Mouse (Mus musculus): ENCODE data around the gene Dgke.
"Not testable (repeated sequence)": the region's sequence is repeated elsewhere in the genome, so short reads cannot be mapped to it uniquely, and the experiment has no call there.

The Dgke gene

GRCm38 (mm10) chr11:89000527-89000819 is 66.2 kb downstream of the Dgke start:
- no peak for DNase-seq

DNA sequence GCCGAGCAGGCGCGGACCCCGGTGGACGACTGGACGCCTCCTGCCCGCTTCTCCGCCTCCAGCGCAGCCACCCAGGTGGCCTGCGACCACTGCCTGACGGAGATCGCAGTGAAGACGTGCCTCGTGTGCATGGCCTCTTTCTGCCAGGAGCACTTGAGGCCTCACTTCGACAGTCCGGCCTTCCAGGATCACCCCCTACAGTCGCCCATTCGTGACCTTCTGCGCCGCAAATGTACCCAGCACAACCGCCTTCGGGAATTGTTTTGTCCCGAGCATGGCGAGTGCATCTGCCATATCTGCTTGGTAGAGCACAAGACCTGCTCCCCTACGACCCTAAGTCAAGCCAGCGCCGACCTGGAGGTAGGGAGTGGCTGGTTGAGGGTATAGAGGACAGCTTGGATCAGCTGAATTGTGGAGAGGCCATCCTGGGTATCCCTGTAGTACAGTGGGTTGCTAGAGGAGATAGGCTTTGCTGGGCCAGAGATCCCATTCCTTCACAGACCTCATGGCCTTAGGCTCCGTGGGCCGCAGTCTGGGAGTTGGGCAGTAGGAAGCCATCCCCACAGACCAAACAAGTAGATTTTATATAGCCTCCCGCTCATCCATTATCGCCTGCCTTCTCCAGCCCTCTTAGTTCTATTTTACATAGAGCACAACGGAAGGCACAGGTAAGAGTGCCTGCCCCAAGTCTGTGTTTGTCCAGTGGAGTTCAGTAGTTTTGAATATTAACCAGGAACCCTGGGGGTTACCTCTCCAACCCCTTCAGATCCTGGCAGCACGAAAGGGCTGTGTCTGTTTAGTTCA is 66.7 kb downstream of the Dgke start:
- no peak for DNase-seq

- peak; percentile 90 to 94 for DNase-seq
These were observed 67.5 kb downstream of the Dgke start, which contains the start of gene Trim25 for GRCm38 (mm10) chr11:88998974-88999722. Trim25 (plus strand) TSS chr11:88999376.

DNA sequence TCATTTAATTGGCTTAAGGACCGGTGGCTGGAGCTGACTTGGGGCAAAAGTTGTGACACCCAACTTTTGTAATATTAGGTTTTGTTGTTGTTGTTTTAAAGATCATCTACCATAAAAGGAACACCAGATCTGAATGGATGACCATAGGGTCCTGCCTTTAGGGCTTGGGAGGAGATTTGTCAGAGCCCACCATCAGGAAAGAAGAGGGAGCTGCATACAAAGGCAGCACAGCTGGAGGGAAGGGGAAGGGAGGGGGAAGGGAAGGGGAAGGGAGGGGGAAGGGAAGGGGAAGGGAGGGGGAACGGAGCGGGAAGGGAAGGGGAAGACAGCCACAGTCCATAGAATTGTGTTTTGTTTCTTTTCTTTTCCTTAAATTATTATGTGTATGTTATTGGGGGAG is 68.2 kb downstream of the Dgke start:
- DNase-seq: no peak

GRCm38 (mm10) chr11:88997343-88997742 is 69.3 kb downstream of the Dgke start:
- not testable (repeated sequence) for DNase-seq

DNA sequence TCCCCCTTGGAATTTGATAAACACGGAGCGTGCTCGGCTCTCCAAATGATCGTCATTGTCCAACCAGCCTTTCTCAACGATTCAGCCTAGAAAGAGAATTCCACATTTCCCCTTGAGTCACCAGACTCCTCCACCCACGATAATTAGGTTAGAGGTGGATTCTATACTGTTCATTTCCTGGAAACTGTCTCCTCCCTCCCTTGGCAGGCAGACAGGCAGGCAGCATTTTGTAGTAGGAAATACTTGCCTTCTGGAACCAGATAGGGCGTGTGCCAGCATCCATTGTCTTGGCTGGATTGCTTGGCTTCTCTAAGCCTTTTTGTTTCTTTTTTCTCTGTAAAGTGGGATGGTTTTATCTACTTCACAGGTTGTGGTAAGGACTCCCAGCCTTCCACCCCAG is 70.2 kb downstream of the Dgke start:
- DNase-seq: no peak

DNA sequence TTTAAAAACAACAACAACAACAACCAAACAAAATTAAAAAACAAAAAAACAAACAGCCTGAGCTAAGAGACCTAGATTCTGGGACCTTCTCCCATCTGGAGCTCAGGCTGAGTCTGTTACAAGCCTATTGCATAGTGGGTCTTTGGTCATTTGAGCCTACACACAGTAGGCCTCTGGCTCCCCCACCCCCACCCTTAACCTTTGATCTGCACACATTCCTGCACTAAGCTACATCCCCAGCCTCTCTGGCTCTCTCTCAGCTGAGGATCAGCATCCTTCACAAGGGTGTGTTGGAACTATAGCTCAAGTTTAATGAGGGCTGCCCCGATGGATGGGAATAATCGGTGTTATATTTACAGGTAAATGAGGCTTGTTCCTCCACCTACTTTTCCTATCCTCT is 71.0 kb downstream of the Dgke start:
- no peak for DNase-seq

DNA sequence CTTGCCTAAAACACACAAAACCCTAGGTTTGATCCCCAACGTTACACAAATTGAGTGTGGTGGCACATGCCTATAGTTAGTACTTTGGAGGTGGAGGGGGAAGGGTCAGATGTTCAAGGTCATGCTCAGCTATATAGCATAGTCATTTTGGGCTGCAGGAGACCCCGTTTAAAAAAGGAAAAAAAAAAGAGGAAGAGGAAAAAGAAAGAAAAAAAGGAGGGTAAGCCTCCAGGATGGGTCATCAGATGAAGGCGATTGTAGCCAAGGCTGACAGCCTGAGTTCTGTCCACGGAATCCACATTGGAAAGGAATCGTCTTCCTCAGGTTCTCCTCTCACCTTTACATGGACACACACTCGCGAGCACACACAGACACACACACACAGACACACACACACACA is 72.2 kb downstream of the Dgke start:
- DNase-seq: no peak

GRCm38 (mm10) chr11:88993625-88994024 is 73.0 kb downstream of the Dgke start:
- DNase-seq: peak; percentile 53 to 77

DNA sequence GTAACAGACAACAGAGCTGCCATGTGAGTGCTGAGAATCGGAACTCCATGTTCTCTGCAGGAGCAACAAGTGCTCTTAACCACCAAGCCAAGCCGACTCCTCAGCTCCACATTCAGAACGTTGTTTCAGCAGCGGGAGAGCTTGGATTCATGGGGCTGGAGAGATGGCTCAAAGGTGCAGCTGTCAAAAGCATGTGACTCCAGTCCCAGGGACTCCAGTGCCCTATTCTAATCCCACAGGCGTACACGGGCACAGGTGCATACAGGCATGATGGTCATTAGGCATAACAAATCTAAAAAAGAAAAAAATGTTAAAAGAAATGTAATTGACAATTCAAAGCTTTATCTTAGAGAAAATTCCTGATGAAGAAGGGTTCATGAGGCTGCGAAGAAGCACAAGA is 73.5 kb downstream of the Dgke start:
- DNase-seq: no peak

DNA sequence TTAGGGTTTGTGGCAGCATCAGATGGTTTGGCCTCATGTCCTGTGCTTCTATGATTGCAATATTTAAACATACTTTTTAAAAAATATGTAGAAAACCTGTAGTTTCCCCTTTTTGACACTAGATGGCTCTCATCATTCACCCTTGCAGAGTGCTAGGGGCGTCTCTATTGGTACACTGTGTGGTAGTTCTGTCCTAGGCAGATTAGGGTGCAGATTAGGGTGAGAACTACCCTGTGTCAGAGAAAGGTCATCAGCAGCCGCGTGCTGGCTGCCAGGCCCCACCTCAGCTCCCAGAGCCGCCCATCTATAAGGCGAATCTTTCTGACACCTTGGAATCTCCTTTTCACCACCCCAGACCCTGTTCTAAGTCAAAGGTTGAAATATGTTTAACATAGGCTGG is 77.1 kb downstream of the Dgke start:
- DNase-seq: no peak

DNA sequence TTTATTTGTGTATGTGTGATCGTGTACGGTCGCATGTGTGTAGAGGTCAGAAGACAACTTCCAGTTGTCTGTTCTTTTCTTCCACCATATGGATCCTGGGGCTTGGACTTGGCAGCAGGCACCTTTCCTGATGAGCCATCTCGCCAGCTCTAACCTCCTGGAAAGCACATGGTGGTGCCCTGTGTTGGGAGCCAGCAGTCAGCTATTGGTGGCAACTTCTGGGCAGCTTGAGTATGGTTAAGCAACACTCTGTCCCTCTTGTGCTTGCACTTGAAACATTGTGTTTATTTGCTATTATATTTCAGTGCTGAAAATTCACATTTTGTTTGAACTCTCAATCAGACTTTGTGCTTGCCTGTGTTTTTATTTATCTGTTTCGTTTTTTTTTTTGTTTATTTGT is 77.7 kb downstream of the Dgke start:
- no peak for DNase-seq

GRCm38 (mm10) chr11:88986616-88987015 is 80.0 kb downstream of the Dgke start:
- DNase-seq: no peak

Data from thymus, adult 18-20 months (tissue).